Mouse (Mus musculus) lung, postnatal 14 days (tissue): ENCODE measurements at regions not wholly inside any gene's neighbourhood (a gene's known extent, or its start where the extent isn't known, plus 50 kb on each side); places are given as distances from the start of the nearest gene placed in this dataset.
A peak's percentile ranks its signal among the peaks of the same experiment; 100 is the strongest.

Experiments used
- DNase-seq: peaks from one replicate; pipeline ENCODE4 v3.0.0; 2021

DNA sequence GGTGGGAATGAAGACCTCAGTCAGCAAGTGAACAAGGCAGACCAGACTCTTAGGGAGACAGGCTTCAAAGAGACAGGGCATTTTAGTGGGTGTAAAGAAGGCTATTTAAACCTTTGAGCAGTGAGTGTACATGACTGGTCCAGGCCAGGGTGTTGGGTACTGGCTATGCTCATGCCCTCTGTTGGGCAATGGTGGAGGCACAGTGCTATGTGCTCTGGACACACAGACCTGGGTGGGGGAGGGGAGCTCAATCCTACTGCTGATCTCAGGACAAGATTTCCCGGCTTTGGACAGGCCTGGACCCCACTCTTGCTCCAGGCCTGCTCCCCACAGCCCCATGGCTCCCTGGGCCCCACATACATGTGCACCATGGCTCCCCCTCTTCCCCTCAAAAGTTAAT lies 355.1 kb downstream of the Slc4a3 start:
- DNase-seq, result no peak

DNA sequence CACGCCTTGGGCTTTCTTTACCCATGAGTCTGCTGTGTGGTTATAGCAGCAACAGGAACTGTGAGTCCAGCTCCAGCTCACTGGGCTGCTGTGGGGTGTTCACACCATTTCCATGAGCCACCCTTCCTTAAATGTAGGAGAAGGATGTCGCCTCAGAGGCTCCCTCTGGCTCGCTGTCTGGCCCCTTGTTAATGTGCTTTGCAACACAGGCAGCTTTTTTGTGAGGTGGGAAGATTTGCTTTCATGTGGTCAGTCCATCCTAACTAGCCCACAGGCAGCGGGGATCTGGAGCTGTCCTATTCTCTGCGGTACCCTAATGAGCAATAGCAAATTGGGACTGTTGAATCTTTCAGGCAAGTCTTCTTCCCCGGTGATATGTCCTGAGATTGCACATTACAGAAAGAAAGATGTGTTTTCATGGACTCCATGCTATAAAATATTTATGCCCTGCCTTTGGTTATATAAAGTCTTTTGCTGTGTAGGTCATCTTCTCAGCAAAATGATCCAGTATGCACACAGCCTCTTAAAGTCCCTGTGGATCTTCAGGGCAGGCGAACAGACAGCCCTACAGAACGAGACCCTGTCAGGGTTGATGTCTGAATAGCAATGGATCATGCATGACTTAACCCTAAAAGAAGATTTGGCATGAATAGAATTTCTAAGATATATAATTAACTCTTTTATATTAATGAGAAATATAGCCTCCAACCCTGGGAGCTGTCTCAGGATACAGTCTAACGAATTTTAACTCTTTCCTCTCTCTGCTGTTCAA lies 359.8 kb downstream of the Slc4a3 start:
- DNase-seq, result no peak

DNA sequence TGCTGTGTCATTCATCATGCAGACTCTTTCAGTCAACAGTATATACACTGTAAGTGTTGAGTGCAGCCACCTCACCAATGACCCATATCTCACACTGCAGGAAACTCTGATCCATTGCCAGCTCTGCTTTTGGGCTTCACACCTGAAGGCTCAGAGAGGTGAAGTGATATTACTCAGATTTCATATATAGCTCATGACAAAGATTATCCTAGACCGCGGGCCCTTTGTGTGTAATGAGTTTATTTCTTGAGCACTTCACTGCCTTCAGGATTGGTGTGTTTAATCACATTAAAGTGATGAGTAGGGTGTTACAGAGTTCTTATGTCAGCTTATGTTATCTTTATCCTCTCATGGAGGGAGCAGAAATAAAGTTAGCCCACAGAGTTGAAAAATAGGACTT lies 369.2 kb downstream of the Slc4a3 start:
- no peak for DNase-seq

DNA sequence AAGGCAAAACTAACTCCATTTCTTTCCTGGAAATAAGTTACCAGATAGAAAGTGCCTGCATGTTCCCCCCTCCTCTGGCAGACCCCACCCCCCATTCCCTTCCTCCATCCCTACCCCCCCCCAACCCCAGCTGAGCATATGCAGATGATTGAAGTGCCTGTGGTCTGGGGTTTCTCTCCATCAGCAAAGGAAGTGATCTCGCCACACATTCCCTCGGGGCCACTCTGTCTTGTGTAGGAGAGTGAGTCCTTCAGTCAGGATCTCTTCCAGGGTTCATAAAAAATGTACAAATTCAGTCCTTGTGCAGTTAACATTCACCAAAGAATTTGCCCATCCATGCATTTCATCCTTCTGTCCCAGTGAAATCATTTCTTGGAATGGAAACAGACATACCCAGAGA lies 370.1 kb downstream of the Slc4a3 start:
- no peak for DNase-seq

DNA sequence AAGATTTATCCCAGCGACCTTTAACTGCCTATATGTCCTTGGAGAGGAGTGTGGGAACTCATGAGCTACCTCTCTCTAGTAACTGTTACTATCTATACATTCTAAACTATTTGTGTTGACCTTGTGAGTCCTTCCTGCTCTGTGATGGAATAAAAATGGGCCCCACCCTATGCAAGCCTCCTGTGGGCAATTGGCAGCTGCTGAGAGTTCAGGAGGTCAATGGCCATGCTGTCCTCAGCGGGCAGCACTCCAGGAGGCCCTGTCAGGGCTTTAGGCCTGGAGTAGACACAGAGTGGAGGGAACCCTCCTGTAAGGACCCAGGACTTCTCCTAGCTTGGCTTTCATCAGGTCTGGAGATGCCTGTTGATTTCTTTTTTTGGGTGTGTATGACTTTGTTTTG lies 373.1 kb downstream of the Slc4a3 start:
- DNase-seq, result no peak

DNA sequence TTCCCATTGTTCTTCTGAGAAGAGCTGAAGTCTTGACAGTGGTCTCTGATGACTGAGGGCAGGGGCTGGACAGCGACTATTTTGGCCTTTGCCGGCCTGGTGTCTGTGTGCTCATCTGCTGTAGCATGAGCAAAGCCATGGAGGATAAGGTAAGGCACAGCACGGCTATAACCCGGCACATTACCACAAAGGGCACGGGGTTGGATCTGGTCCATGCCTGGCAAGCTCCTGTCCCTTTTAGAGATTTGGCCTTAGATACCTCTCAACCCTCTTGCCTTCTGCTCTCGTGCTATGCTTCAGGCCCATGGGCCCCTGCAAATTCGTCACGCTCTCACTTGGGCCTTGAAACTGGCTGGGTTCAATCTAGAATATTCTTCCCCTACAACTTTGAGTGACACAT lies 379.0 kb downstream of the Slc4a3 start:
- DNase-seq, result no peak

DNA sequence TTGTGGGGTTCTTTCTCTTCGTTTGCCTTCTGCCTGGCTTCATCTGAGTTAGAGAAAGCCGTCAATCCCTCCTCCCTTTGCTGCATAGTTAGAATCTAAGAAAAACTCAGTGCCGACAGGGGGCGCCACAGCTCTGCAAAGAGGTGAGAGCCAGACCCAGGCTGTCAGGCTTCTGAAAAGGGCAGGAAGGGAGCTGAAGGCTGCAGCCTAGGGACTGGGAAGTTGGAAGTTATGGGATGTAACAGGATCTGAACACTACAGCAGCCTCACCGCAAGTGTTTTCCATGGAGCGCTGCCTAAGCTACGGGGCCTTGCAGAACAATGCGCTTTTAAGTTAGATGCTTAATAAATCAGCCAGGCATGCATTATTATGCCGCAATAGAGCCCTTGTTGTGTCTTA lies 379.7 kb downstream of the Slc4a3 start:
- peak; percentile 96 for DNase-seq

DNA sequence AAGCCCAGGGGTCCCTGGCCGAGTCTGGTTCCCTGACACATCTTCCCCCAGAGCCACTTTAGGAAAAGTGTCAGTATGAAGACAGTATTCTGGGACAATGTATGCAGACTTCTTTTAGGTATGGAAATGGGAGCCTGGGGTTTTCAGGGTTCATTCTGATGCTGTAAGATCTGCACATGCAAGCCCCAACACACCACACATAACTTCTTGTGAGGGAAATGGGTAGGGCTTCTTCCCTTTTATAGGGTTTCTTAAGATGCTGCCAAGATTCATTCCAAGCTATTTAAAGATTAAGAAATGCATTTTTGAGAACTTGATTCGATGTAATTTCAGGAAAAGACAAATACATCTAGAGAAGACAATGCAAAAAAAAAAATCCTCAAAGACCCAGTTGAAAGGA lies 385.8 kb downstream of the Slc4a3 start:
- DNase-seq, result no peak

DNA sequence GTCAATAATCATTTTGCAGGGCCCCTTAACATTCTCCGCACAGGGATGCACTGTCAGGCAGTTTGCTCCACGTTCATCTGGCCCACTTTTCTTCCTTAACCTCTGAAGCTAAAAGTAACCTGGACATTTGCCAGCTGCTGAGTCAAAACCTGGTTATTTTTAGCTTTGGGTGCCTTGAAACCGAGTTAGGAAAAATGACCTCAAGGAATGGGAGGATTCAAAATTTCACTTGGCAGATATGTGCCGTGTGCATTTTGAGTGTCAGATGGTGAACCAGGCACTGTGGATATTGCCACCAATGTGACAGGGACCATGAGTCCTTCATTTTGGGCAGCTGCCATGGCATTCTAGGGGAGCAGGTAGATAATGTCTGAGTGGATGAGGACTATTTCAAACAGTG lies 387.8 kb downstream of the Slc4a3 start:
- no peak for DNase-seq

DNA sequence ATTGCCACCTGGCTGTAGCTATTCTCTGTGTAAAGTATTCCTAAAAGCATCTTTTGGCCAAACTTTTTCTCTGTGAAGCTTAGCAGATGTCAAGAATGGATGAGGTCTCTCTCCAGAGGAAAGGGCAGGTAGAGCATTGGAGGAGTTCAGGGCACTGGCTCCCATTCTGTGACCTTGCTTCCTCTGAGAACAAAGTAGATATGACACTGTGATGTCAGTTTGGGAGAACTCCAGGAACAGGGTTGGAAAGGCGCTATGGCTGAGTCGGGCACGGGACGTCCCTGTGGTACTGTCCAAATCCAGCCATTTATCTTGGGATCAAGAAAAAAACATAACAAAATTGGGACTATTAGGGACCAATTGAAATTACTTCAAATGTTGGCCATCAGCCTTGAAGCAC lies 388.7 kb downstream of the Slc4a3 start:
- no peak for DNase-seq

DNA sequence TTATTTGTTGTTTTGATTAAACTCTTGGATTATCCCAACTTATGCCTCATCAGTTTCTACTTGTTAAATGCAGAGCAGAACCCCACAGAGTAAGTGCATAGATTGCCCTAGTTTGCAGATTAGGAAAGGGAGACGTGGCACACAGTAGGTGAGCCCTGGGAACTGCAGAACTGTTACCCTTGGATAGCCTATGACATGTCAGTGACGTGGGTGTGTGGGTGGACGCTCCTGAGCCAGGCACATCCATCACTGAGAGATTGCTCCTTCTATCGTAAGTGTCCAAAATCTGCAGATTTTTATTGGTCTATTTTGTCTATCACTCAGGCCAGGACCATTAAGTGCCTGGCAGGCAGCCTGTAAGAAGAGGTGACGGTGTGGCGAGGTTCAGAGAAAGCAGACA lies 389.8 kb downstream of the Slc4a3 start:
- no peak for DNase-seq

DNA sequence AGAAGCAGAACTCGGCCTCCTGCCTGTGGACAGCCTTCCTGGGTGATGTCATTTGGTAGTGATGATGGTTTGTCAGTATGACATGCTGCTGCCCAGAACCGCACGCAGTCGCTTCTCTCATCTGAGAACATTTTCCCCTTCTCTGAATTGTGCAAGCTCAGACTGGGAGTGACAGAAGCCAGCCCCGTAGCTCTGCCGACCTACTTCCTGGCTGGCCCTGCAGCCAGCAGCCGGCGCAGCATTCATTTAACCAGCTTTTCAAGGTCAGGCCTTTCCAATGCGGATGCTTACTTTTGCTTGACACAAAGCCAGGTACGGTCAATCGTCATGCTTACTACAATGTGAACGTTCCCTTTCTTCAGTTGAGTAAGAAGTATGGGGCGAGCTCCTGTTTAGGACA lies 390.5 kb downstream of the Slc4a3 start:
- peak; percentile 30 for DNase-seq

DNA sequence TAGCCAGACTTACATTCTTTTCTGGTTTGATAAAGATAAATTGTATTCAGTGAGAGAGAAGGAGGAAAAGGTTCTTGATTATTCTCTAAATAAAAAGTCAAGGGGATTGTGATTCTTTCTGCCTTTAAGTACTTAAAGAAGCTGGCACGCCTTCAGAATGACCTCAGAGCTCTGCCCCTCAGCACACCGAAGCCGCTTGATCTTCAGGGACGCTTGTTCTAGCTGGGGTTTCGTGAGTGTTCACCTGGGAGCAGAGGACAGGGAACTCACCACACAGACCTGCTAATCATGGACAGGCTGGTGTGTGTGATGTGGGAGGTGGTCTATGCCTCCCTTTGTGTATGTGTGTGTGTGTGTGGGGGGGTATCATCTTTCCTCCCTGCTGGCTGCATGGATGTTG lies 391.3 kb downstream of the Slc4a3 start:
- peak; percentile 13 for DNase-seq

DNA sequence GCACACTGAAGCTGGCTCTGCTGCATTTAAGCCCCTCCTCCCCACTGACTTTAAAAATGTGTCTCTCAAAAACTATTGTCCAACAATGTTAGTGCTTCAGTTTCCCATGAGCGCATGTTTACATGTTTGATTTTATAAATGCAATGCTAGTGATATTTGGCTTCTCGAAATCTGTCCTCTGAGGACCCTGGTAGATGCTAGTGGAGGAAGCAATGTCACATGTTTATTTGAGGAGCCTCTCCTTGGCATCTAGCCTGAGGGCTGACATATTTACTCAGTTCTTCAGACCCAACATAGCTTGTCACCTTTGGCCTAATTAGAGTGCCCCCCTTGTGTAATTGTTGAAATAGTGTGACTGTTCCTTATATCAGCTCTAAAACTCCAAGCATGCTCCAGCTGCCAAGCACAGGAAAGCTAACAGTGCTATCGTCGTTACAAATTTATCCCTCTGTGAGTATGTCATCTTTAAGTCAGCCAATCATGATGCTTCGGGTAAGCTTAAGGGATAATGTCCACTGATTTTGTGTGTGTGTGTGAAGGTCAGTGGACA lies 400.3 kb downstream of the Slc4a3 start:
- no peak for DNase-seq

DNA sequence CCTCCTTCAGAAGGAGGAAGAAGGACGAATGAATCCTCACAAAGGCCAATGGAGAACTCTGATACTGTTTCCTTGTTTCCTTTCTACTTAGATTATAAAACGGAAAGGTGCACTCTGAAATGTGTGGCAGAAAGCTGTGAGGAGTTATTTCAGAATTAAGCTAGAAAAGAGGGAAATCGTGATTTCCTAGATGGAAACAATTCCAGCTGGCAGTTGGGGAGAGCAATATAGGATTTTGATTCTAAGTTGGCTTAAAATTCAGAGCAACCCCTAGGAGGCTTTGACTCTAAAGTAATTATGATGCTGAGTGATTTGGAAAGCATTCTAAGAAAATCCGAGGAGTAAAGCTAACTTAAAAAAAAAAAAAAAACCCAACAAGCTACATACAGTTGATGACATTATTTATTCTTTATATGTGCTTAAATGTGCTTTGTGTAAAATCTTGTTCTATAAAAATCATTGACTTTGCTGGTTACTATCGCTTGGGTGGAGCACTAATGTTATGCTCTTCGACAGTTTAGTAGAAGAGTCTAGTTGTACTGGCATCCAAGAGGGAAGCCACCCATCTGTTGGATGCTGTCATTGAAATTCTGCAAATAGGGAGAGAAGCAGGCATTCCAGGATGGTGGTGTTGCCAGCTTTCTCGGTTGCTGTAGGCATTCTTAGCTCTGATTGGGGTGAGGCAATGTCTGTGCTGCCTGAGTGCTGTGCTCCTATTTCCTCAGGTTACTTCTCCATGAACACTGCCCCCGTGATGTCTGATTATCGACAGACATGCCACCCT lies 432.3 kb downstream of the Slc4a3 start:
- no peak for DNase-seq

DNA sequence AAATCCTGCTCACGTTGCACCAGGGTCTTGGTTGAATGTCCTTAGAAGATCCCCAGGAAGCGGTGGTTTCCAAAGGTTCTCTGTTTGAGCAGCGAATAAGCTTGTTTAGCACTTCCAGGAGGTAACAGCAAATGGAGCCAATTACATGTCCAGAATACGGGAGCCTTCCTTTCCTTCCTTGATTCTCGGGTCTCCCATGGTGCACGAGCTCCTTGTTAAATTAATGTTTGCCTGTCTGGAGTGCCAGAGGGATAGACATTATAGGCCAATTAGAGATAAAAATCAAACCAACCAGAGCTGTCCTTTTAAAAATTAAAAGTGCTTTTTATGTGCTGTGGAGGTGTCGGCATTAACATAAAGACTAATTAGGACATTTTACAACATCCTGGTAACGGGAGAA lies 437.0 kb downstream of the Slc4a3 start:
- DNase-seq, result no peak

DNA sequence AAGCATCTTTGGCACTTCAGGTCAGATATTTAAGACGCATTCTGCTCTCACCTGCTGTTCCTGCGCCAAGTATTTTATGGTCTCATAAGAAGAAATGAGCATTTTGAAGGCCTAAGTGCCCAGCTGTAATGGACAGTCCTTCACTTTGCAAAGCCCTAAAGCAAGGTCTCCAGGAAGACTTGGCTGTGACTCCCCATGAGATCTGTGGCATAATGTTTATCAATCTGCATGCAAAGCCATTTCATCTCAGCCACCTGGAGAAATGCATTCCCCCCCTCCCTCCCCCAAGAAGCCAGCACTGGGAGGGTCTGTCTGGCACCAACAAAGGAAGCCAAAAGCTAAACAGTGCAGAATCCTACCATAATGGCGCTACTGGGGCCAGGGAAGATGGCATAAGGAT lies 437.4 kb downstream of the Slc4a3 start:
- no peak for DNase-seq

DNA sequence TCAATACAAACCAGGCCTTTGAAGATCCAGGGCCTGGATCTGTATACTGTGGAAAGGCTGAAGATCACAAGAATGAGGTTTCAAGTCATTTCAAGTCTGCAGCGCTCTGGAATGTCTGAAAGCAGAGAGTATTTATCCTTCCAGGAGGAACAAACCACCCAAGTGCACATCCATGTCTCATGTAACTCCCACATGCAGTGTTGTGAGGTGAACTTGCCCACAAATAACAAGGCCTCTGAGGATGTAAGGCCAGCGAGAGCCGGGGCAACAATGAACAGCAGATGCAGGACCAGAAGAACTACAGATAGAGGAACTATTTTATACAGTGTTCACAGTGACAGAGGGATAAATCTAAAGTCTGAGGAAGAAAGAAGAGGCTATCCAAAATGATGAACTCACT lies 442.4 kb downstream of the Slc4a3 start:
- DNase-seq, result no peak

DNA sequence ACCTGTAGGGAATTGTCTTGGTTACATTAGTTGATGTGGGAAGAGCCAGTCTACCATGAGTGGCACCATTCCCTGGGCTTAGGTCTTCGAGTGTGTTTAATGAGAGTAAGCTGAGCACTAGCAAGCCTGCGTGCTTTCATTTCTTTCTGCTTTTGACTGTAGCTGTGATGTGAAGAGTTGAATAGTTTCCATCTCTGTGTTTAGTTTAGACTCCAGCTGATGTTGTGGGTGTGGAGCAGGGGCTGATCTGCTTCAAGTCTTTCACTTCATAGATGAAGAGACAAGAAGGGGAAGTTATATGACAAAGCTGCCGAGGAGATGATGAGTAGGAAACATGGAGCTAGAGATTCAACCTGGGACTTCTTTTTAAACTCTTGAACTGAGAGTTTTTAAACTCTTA lies 446.0 kb downstream of the Slc4a3 start:
- no peak for DNase-seq

DNA sequence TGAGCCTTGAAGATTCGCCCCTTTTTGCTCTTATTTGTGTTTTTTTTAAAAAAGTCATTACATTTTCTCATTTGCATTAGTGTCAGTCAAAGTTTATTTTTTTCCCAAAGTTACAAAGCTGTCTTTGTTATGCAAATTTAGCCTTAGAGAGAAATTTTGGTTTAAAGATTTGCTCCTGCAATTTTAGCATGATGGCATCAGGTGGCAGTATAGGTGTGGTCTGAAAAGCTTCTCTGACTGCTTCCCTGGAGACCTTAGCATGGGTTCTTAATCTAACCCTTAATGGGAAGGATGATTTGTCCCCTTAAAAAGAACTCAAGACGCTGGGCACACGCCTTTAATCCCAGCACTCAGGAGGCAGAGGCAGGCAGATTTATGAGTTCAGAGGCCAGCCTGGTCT lies 451.2 kb downstream of the Slc4a3 start:
- DNase-seq, result no peak

DNA sequence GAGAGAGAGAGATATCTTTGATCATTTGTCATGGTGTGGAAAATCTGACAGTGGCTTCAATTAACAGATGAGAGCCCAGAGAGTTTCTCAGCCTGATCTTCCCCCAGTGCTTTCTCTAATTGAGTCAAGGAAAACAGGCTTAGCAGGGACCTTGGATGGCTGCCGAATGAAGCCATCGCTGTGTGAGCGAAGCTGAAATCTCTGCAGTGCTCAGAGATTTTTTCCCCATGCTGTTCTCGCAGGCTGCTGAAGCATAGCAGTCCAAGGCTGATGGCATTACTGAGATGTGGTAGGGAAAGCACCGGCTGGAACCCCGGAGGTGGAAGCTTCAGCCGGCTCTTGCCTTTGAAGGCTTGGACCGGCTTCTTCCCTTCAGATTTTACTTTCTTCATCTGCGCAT lies 455.1 kb downstream of the Slc4a3 start:
- DNase-seq, result no peak

DNA sequence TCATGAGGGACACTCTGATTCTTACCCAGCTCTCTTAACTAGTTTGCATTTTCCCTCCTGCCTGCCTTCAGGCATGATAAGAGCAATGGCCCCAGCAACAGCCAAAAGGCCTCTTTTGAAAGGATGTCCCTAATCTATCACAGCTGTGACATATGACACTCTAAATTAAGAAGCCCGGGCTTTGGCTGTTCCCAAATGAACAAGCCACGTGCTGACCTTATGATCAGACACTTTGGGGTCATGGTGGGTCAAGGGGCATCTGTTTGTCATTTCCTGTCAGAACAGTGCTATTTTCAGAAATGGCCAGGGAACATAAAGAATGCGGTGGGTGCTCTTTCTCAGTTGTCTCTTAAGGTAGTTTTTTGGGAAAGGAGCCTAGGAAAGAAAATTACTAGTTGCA lies 463.5 kb downstream of the Slc4a3 start:
- DNase-seq, result peak; percentile 43

DNA sequence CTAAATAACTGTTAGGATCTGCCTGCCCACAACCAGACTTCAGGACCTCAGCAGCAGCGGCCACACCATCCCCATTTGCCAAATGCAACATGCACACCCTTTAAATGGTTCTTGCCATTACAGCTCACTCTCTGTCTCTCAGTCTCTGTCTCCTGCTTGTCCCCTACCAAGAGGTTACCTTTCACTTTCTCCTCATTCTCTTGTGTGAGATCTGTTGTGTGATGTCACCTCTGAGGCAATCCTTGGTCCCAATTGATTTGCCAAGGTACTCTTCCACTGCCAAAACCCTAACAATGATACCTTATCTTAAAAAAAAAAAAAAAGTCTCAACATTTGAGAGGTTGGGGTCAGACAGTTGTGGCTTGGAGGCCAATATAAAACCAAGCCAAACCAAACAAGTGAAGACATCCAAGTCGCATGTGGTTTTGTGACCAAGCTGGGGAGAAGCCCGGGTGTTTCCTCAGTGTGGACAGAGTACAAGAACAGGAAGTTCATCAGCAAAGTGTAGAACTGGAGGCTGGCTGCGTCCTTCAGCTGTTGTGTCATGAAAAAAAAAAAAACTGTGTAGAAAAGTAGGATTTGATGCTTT lies 464.2 kb downstream of the Slc4a3 start:
- DNase-seq, result no peak

DNA sequence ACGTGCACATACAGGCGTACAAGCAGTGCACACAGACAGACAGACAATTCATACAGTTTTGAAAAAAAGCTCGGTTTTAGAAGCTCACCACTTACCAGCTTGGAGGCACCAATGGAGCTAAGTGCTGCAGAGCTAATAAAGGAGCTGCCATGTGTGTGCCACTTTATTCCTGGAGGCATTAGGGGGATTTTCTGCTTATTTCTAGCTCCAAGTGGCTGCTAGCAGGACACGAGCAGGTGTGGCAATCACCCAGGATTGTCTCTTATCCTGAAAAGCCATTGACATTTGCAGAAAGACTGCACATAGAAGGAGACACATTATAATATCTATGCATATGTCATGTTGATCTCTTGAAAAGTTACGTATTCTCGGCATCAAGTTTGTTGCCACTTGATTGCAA lies 472.5 kb downstream of the Slc4a3 start:
- no peak for DNase-seq
